Mouse (Mus musculus): ENCODE measurements around the gene Gm2000. TPM values are rescaled to one million over a fixed set of nuclear protein-coding genes. Genes with fewer than 3 reads are reported as not detected.
"Not testable (repeated sequence)": the region's sequence is repeated elsewhere in the genome, so short reads cannot be mapped to it uniquely, and the experiment has no call there.

Gm2000 gene
- 100 to 1,000 TPM; 387 to 449 TPM for total RNA-seq (2021)
- long read RNA-seq, experiment 1, transcript Gm2000-201 (1 exons, 445 nt) = major isoform, 20 of 20 reads
- long read RNA-seq, experiment 1, partial matches to known transcripts = 0 of 20 reads
- long read RNA-seq, experiment 1, other reads (novel, unspliced or antisense) = 0 of 20 reads
- long read RNA-seq, experiment 2, transcript Gm2000-201 (1 exons, 445 nt) = major isoform, 20 of 21 reads
- long read RNA-seq, experiment 2, partial matches to known transcripts = 0 of 21 reads
- long read RNA-seq, experiment 2, other reads (novel, unspliced or antisense) = 1 of 21 reads

GRCm38 (mm10) chr1:156365740-156366139, at the start of gene Gm2000:
Gene Gm2000, plus strand, starts transcription at chr1:156366040.
- intact Hi-C loops (cut with DNase I) = no loop called here
- DNase-seq = no peak

DNA sequence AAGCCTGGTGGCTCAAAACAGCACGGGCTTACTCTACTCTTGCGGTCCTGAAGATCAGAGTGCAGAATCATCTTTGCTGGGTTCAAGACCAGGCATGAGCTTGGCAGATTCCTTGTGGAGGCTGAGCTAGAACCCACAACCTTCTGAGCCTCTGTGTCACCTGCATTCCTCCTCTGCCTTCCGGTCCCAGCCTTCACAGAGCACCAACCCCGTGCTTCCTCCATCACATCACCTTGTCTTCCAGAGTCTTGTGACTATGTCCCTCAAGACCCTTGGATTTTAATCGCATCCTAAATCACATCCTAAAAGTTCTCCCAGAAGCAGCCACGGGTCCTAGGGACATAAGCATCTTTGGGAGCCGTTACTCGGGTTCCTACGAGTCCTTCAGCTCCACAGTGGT, 42.7 kb upstream of the Gm2000 start:
- DNase-seq = no peak
- intact Hi-C loops (cut with DNase I) = no loop called here

DNA sequence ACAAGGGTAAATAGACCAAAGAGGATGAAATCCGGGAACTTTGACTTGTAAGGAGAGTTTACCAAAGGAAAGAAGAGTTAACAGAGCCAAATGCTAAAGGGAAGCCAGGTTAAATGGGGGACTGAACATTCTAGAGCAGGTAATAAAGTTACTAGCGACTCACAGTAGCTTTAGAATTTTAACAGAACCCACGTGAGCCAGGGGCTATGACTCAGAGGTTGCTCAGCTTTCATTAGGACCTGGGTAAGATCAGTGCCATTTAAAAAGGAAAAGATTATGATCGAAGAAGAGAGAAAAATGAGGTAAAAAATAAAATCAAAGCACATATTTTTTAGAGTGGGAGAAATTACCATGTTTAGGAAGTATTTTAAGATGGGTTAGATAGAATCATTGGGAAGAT, 25.0 kb upstream of the Gm2000 start:
- DNase-seq = no peak
- intact Hi-C loops (cut with DNase I) = no loop called here

DNA sequence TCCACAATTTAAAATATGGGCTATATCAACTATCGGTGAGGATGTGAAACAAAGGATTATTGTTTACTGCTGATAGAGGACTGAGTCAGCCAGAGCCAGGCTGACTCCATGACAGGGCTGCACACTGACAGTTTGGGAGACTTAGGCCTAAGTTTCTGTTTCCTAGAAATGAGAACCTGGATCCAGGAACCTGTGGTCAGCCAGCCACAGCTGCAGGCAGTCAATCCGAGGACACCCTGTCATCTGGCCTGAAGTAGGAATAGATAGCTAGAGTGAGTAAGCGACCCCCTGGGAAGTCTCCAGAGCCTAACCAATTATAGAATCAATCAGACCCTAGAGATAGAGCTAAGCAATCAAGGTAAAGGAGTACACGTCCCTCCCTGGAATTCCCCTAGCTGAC, 21.4 kb upstream of the Gm2000 start:
- no peak for DNase-seq
- intact Hi-C loops (cut with DNase I) = no loop called here

DNA sequence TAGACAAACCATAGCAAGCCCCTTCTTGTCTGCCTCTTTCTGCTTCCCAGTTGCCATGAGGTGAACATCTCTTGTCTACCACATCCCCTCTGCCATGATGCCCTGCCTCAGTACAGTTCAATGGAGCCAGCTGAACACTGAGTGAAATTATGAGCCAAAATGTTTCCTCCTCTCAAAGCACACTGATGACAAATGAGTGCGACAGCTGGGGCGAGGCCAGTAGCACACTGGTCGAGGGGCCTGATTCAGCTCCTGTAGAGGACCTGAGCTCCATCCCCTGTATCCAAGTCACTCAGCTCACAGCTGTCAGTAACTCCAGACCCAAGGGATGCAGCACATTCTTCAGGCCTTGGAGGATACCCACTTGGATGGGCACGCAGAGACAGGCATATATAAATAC, 20.2 kb upstream of the Gm2000 start:
- no peak for DNase-seq
- intact Hi-C loops (cut with DNase I) = no loop called here

GRCm38 (mm10) chr1:156349031-156349430, 16.8 kb upstream of the Gm2000 start:
- intact Hi-C loops (cut with DNase I) = no loop called here
- no peak for DNase-seq

DNA sequence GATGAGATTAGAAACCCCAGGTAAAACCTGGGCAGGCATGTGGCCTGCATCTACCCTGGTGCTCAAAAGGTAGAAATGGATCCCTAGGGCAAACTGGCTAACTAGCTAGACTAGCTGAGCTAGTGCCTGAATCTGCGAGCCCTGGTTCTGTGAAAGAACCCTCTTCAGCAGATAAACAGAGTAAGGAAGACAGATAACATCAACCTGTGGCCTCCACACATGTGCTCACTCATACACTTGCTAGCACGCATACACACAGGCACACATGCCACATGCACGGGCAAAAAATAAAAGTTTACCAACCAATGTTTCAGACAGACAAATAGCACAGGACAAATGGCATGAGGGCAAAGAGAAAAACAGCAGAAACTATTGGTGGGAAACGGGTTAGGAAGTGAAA, 15.4 kb upstream of the Gm2000 start:
- no peak for DNase-seq
- intact Hi-C loops (cut with DNase I) = no loop called here

- no peak for DNase-seq
- intact Hi-C loops (cut with DNase I) = no loop called here
Measured at GRCm38 (mm10) chr1:156352466-156352865, 13.4 kb upstream of the Gm2000 start.

GRCm38 (mm10) chr1:156381217-156381616, 15.4 kb downstream of the Gm2000 start:
- DNase-seq = no peak
- intact Hi-C loops (cut with DNase I) = no loop called here

DNA sequence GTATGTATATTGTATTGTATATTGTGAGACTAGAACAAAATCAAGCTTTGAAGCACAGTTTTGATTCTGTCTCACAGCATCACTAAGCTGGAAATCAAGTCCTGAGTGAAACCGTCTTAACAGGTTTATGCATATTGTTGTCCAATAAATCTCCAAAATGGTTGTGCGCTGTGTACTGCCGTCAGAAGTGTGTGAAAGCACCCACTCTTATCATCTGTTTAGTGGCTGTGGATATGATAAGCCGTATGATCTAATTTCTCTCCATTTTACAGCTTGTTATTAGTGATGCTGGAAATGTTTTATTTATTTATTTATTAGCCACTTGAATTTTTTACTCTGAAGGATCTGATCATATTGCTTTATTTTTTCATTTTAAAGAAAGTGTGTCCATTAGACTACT, 20.4 kb downstream of the Gm2000 start:
- intact Hi-C loops (cut with DNase I) = no loop called here
- no peak for DNase-seq

DNA sequence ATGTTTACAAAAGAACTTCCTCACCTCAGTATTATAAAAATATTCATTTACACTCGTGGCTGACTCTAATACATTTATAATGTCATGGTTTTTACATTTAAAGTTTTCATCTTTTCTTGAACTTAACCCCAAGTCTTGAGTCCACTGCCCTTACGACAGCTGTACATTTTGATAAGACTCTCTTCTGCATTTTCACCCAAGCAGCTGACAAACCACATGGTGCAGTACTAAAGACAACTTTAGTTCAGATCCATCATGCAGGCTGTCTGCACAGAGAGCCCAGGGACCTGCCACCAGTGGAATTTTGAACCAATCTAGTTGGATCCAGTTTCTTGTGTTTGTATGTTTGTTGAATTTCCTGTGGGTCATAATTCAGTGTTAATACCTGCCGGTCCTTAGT, 21.0 kb downstream of the Gm2000 start:
- DNase-seq = no peak
- intact Hi-C loops (cut with DNase I) = no loop called here

DNA sequence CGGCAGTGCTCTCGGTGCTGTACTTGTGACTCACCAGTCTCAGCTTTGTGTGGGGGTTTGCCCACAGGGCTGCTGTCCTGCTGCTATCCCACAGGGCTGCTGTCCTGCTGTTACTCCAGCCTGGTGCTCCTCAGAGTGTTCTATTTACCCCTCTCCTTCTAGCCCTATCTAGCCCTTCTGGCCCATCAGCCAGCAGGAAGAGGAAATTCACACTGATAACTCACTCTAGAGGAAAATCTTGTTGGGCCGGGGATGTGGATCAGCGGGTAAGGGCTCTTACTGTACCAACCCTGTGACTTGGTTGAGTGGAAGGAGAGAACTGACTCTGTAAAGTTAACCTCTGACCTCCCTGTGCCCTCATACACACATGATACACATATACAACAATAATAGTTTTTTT, 27.3 kb downstream of the Gm2000 start:
- no peak for DNase-seq
- intact Hi-C loops (cut with DNase I) = no loop called here

DNA sequence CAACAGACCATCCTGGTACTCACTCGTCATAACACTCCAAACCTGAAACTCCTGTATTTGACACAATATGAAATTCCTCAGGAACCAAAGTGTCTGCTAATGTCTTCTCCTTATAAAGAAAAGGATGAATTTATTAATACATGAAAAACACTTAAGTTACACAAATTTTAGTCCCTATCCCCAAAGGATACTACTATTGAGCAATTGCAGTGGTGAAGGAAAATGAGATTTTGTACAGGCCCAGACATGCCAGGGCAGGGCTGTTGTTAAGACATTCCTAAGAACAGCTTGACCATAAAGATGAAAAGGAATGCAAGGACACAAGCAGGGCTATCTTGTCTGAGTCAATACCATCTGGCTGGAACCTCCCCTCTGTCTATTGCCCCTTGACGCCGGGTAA, 34.3 kb downstream of the Gm2000 start:
- DNase-seq; intact Hi-C loops (cut with DNase I): not testable (repeated sequence)

DNA sequence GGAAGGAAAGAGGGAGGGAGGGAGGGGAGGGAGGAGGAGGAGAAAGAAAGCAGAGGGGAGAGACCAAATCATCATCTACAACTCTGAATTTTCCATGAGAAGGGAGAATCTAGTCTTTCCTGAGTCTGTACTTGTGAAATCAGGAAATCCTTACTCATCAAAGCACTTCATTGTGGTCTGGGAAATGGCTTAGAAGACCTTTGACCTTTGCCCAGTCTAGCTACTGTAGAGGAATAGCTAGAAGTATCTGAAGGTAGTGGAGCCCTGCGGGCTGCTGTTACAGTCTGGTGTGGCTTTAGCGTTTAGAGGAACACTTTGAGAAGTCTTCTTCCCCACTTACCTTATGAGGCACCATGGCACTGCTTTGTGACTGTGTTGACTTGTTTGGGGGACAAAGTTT, 36.7 kb downstream of the Gm2000 start:
- intact Hi-C loops (cut with DNase I) = no loop called here
- DNase-seq = no peak

GRCm38 (mm10) chr1:156403251-156403650, 37.4 kb downstream of the Gm2000 start:
- intact Hi-C loops (cut with DNase I) = no loop called here
- DNase-seq = no peak

- intact Hi-C loops (cut with DNase I) = no loop called here
Measured at GRCm38 (mm10) chr1:156408004-156408403, 42.2 kb downstream of the Gm2000 start.

GRCm38 (mm10) chr1:156408521-156408920, 42.7 kb downstream of the Gm2000 start:
- intact Hi-C loops (cut with DNase I) = no loop called here
- DNase-seq = no peak

More at GRCm38 (mm10) chr1:156408004-156408403, 42.2 kb downstream of the Gm2000 start:
- DNase-seq = no peak

Other genes with a start within 250 kb of the Gm2000 start
- gene Fam163a, start 161.0 kb upstream of the Gm2000 start, total RNA-seq (2021) = under 1 TPM; 0.07 to 0.19 TPM
- 1 to 10 TPM in 1 of 2 experiments, not detected in 1; 1.9 TPM for gene Tdrd5, start 62.4 kb upstream of the Gm2000 start, total RNA-seq (2021)
- under 1 TPM; 0.10 to 0.32 TPM for gene Nphs2, start 55.3 kb upstream of the Gm2000 start, total RNA-seq (2021)
- gene Axdnd1, start 55.1 kb downstream of the Gm2000 start, total RNA-seq (2021) = under 1 TPM in 1 of 2 experiments, not detected in 1; 0.61 TPM
- 10 to 100 TPM; 15.1 to 17.1 TPM for gene Soat1, start 108.3 kb downstream of the Gm2000 start, total RNA-seq (2021)
- gene Gm10031, start 158.0 kb downstream of the Gm2000 start, total RNA-seq (2021) = 10 to 100 TPM; 39.9 to 45.6 TPM
- 10 to 100 TPM; 20.1 to 23.5 TPM for gene Abl2, start 192.7 kb downstream of the Gm2000 start, total RNA-seq (2021)